Mouse (Mus musculus): ENCODE measurements around the gene Gsc2.

The Gsc2 gene

GRCm38 (mm10) chr16:17921325-17922162 lies 6.7 kb upstream of the Gsc2 start:
- peak; percentile 93 for DNase-seq

GRCm38 (mm10) chr16:17920586-17920985 lies 5.7 kb upstream of the Gsc2 start:
- DNase-seq = no peak

GRCm38 (mm10) chr16:17911052-17911595 lies 3.7 kb downstream of the Gsc2 start, which contains the start of gene Ess2:
Gene Ess2, minus strand, starts transcription at chr16:17911348.
- peak; percentile 90 for DNase-seq

- no peak for DNase-seq
Measured at GRCm38 (mm10) chr16:17898462-17898861, 16.4 kb downstream of the Gsc2 start, which contains the start of the genes Dgcr2 and Tssk2. Gene Dgcr2, minus strand, starts transcription at chr16:17898562. Gene Tssk2, plus strand, starts transcription at chr16:17898637.

GRCm38 (mm10) chr16:17896091-17896490 lies 18.8 kb downstream of the Gsc2 start:
- no peak for DNase-seq

GRCm38 (mm10) chr16:17893923-17894322 lies 20.9 kb downstream of the Gsc2 start, which contains the start of gene Tssk1:
Gene Tssk1, plus strand, starts transcription at chr16:17894223.
- DNase-seq = no peak

- no peak for DNase-seq
Measured at GRCm38 (mm10) chr16:17892606-17893005, 22.3 kb downstream of the Gsc2 start.

- peak; percentile 100 for DNase-seq
Measured at GRCm38 (mm10) chr16:17891567-17891959, 23.3 kb downstream of the Gsc2 start, which contains the start of gene Gm20518. Gene Gm20518, minus strand, starts transcription at chr16:17891671.

GRCm38 (mm10) chr16:17890917-17891566 lies 23.8 kb downstream of the Gsc2 start:
- no peak for DNase-seq

GRCm38 (mm10) chr16:17890342-17890727 lies 24.5 kb downstream of the Gsc2 start:
- DNase-seq = peak; percentile 4

GRCm38 (mm10) chr16:17889689-17890341 lies 25.0 kb downstream of the Gsc2 start:
- DNase-seq = no peak

GRCm38 (mm10) chr16:17884116-17884515 lies 30.7 kb downstream of the Gsc2 start:
- no peak for DNase-seq

GRCm38 (mm10) chr16:17882196-17882595 lies 32.7 kb downstream of the Gsc2 start:
- DNase-seq = no peak

- no peak for DNase-seq
Measured at GRCm38 (mm10) chr16:17879571-17879970, 35.3 kb downstream of the Gsc2 start.

- no peak for DNase-seq
Measured at GRCm38 (mm10) chr16:17876096-17876495, 38.8 kb downstream of the Gsc2 start.

GRCm38 (mm10) chr16:17875174-17875573 lies 39.7 kb downstream of the Gsc2 start:
- DNase-seq = no peak

GRCm38 (mm10) chr16:17872995-17873394 lies 41.9 kb downstream of the Gsc2 start:
- DNase-seq = no peak

- DNase-seq = no peak
Measured at GRCm38 (mm10) chr16:17871248-17871647, 43.6 kb downstream of the Gsc2 start.

- DNase-seq = no peak
Measured at GRCm38 (mm10) chr16:17865770-17866169, 49.1 kb downstream of the Gsc2 start.

GRCm38 (mm10) chr16:17865293-17865692 lies 49.6 kb downstream of the Gsc2 start:
- no peak for DNase-seq
